Mouse (Mus musculus) limb, embryonic 12.5 days (tissue): ENCODE measurements around the gene March11. TPM values are rescaled to one million over a fixed set of nuclear protein-coding genes. Genes with fewer than 3 reads are reported as not detected.
A peak's percentile ranks its signal among the peaks of the same experiment; 100 is the strongest.

ENCODE experiments used
- ATAC-seq: fragments of 200-750 bp; cut with Nextera tagmentation; 2 replicates; pipeline ENCODE4 v1.8.0; 2017; ENCODE audit warnings: low read depth, moderate TSS enrichment; ENCODE audit not compliant: insufficient number of reproducible peaks, insufficient read depth, low FRiP score, low TSS enrichment
- H3K27ac ChIP-seq: fragments of 300-500 bp; sonication (generic); 2 replicates; pipeline ENCODE4 v1.5.1; 2016; ENCODE audit warnings: mild to moderate bottlenecking, moderate library complexity
- H3K27me3 ChIP-seq: fragments of 300-500 bp; sonication (generic); 2 replicates; pipeline ENCODE4 v1.6.1; 2016; ENCODE audit warnings: mild to moderate bottlenecking, moderate library complexity
- H3K36me3 ChIP-seq: fragments of 300-500 bp; sonication (generic); 2 replicates; pipeline ENCODE4 v1.6.1; 2016; ENCODE audit warnings: mild to moderate bottlenecking, moderate library complexity
- H3K4me1 ChIP-seq: fragments of 300-500 bp; sonication (generic); replicated peaks from 2 replicates; pipeline ENCODE4 v1.6.1; 2016
- H3K4me2 ChIP-seq: fragments of 300-500 bp; sonication (generic); 2 replicates; pipeline ENCODE4 v1.6.1; 2016; ENCODE audit warnings: mild to moderate bottlenecking, moderate library complexity
- H3K4me3 ChIP-seq: fragments of 300-500 bp; sonication (generic); replicated peaks from 2 replicates; pipeline ENCODE4 v1.5.1; 2016; ENCODE audit warnings: mild to moderate bottlenecking
- H3K9ac ChIP-seq: fragments of 300-500 bp; sonication (generic); replicated peaks from 2 replicates; pipeline ENCODE4 v1.6.1; 2016; ENCODE audit warnings: mild to moderate bottlenecking, moderate library complexity
- H3K9me3 ChIP-seq: fragments of 300-500 bp; sonication (generic); 2 replicates; pipeline ENCODE4 v1.6.1; 2016; ENCODE audit warnings: mild to moderate bottlenecking, moderate library complexity
- WGBS: fragments of 180-500 bp; shearing (Covaris S2); methylation state at CpG from one replicate; pipeline ENCODE4 v1.1.7; 2016; 5-methylcytosine and 5-hydroxymethylcytosine counted together
- polyA plus RNA-seq: library from polyadenylated mRNA; unstranded; fragments of >200 nt; fragmentation: Nextera tagmentation; extraction: Ambion mirVana; gene quantifications from 2 replicates; pipeline ENCODE4 v1.2.1, GENCODE M21; 2016

March11 gene
- polyA plus RNA-seq = 0.41 and 0.45 TPM in 2 replicates

GRCm38 (mm10) chr15:26308629-26309230 is at the start of gene March11:
March11 (plus strand) TSS chr15:26309048.
- Histone ChIP-seq H3K4me1 (peaks cover 4% of the 10 kb centered on the region; the same call in 1 of the 2 replicates), H3K9ac (no peak within 1 kb of the TSS), H3K27me3 (peaks cover 34% of the 10 kb centered on the region), H3K4me3 (peak within 1 kb of the TSS; percentile 60), H3K4me2 (peak within 1 kb of the TSS; percentile 98), H3K27ac (no peak within 1 kb of the TSS), H3K36me3 (no peaks in the 10 kb centered on the region), H3K9me3 (no peaks in the 10 kb centered on the region)
- peak; percentile 85 for ATAC-seq
- whole genome bisulfite sequencing = under 1% methylated on average over 56 of the region's 56 CpGs

DNA sequence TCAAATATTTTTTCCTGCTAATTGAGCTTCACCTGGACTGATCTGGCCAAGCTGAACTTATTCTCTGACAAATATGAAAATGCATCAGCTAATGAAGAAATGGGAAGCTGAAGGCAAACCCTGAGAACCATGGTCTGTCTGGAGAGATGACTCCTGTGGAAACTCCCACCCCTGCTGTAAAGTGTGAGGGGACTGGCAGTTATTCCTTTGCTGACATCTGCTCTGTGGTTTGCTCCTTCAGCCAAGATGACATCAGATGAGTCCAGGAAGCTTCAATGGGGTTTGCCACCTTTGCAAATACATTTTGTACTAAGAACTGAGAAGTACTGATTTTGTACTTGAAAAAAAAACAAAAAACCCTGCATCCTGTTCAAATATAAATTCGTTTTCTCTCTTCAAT is 46.5 kb upstream of the March11 start:
- H3K4me2 ChIP-seq = no peak overlapping the region
- no peaks in the 10 kb centered on the region for H3K4me1 ChIP-seq
- WGBS = 46% methylated on average over 1 of the region's 1 CpGs
- no peak overlapping the region for H3K4me3 ChIP-seq
- no peak overlapping the region for H3K27ac ChIP-seq
- no peaks in the 10 kb centered on the region for H3K27me3 ChIP-seq
- H3K9ac ChIP-seq = no peak overlapping the region
- ATAC-seq = no peak
- H3K36me3 ChIP-seq = no peaks in the 10 kb centered on the region
- H3K9me3 ChIP-seq = no peaks in the 10 kb centered on the region

DNA sequence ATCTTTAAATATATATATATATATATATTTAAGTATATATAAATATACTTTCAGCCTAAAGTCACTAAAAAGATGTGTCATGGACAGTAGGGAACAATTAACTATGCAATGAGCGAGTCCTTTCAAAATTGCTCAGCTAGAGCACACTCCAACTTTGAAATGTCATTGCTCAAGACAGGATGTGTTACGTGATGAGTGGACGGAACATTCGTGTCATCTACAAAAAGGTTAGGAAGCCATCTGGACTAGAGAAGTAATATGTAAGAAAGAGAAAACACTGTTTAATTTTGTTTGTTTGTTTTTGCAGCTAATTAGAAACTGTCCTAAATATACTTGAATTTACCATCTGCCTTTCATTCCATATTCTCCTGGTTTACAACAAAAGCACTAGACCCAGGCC is 39.3 kb upstream of the March11 start:
- WGBS = 93% methylated on average over 4 of the region's 4 CpGs
- H3K4me2 ChIP-seq = no peak overlapping the region
- no peak for ATAC-seq

DNA sequence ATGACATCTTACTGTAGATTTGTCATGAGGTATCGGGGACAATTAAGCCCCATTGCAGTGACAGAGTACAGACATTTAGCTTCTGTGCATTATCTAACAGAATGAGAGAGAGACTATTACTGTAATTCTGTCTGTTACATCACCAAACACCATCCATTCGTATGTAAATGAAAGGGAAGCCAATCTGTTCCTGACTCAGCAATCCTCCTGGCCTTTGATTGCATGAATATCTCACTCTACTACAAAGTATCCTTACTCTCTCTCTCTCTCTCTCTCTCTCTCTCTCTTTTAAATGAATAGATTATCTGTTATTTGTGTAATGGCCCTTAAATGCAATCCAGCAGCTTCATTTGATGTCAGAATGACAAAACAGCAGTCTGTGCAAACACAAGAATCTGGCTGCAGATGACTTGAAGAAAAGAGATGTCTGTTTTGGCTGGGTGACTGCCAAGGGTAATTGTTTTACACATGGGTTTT is 32.8 kb upstream of the March11 start:
- Histone ChIP-seq H3K4me1 (no peaks in the 10 kb centered on the region), H3K27me3 (no peaks in the 10 kb centered on the region), H3K9me3 (no peaks in the 10 kb centered on the region), H3K27ac (no peak overlapping the region), H3K4me2 (no peak overlapping the region), H3K36me3 (no peaks in the 10 kb centered on the region), H3K4me3 (no peak overlapping the region), H3K9ac (no peak overlapping the region)
- 73% methylated on average over 2 of the region's 2 CpGs for WGBS
- no peak for ATAC-seq

More for the DNA sequence above, 39.3 kb upstream of the March11 start:
- Histone ChIP-seq H3K4me3 (no peak overlapping the region), H3K9ac (no peak overlapping the region), H3K4me1 (no peaks in the 10 kb centered on the region), H3K27ac (no peak overlapping the region), H3K9me3 (no peaks in the 10 kb centered on the region), H3K36me3 (no peaks in the 10 kb centered on the region), H3K27me3 (no peaks in the 10 kb centered on the region)

DNA sequence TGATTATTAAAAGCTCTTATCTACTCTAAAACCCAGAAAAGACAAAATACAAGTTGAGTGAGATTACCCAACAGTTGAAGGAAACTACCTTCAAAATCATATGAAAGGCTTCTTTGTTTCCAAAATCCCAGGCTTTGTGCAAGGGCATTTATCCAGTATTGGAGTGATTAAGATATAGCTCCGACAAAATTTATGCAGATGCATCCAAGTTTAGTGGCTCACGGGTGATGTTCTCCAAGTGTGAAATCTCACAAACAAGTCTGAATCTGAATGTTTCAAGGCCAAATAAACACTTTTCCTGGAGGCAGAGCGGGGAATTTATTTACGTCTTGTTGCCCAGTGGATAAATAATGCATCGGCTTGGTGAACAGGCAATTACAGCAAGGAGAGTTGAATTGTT is 32.2 kb upstream of the March11 start:
- no peak overlapping the region for H3K4me2 ChIP-seq
- no peak overlapping the region for H3K9ac ChIP-seq
- no peaks in the 10 kb centered on the region for H3K36me3 ChIP-seq
- WGBS = 89% methylated on average over 5 of the region's 5 CpGs
- no peaks in the 10 kb centered on the region for H3K4me1 ChIP-seq
- H3K4me3 ChIP-seq = no peak overlapping the region
- no peak overlapping the region for H3K27ac ChIP-seq
- H3K27me3 ChIP-seq = no peaks in the 10 kb centered on the region
- no peaks in the 10 kb centered on the region for H3K9me3 ChIP-seq
- no peak for ATAC-seq

DNA sequence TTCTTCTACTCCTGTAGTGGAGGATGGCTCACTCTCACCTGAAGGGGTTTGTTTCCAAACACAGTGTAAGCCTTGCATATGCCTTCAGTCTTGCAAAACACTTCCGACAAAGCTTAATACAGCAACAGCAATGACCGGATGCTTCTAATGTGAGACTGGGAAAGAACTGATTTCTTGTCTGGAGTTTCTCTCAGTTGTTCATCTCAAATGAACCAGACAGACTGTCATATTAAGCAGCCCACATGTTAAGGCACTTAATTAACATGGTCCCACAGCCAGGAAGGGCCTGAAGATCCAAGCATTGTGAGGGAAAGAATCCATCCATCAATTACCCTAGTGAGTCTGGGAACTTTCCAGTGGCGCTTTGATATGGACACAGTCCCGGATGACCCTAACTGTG is 17.0 kb upstream of the March11 start:
- H3K9ac ChIP-seq = no peak overlapping the region
- WGBS = 70% methylated on average over 4 of the region's 4 CpGs
- H3K9me3 ChIP-seq = no peaks in the 10 kb centered on the region
- no peak overlapping the region for H3K27ac ChIP-seq
- H3K27me3 ChIP-seq = no peaks in the 10 kb centered on the region
- no peaks in the 10 kb centered on the region for H3K36me3 ChIP-seq
- no peak for ATAC-seq
- no peaks in the 10 kb centered on the region for H3K4me1 ChIP-seq
- no peak overlapping the region for H3K4me2 ChIP-seq
- no peak overlapping the region for H3K4me3 ChIP-seq

DNA sequence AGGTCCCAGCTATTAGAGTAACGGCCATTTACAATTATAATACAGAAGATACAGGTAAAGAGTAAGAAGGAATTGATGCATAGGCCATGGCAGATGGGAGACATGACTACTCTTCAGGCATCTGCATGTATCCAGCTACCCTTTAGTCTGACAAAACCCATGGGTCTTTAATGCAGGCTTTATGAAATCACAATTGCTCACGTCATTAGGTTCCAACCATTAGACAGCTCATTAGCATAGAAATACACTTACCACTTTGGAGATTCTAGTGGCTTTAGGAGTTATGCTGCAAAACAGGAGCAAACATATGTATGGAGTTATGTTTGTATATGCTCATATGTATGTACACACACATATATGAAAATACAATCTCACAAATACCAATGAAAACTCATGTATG is 16.0 kb upstream of the March11 start:
- H3K9ac ChIP-seq = no peak overlapping the region
- H3K27ac ChIP-seq = no peak overlapping the region
- H3K4me1 ChIP-seq = no peaks in the 10 kb centered on the region
- no peaks in the 10 kb centered on the region for H3K36me3 ChIP-seq
- no peak overlapping the region for H3K4me3 ChIP-seq
- H3K9me3 ChIP-seq = no peaks in the 10 kb centered on the region
- H3K27me3 ChIP-seq = no peaks in the 10 kb centered on the region
- H3K4me2 ChIP-seq = no peak overlapping the region
- 77% methylated on average over 2 of the region's 2 CpGs for WGBS
- no peak for ATAC-seq

DNA sequence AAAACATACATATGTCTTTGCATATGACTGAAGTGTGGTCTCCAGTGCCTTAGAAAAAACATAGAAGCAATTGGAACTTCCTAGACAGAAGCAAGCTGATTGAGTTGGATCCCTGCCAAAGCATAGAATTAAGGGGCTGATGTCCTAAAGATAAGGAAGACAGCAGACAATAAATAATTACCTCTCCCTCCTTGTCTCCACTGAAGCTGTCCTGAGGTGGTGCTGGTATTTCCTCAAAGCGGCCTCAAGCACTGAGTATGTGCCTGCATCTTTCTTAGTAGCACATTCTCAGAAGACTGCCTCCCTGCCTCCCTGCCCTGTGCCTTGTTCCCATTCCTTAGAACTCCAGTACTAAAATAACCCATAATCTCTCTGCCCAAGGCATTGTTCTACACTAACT is 15.6 kb upstream of the March11 start:
- Histone ChIP-seq H3K4me2 (no peak overlapping the region), H3K9me3 (no peaks in the 10 kb centered on the region), H3K27me3 (no peaks in the 10 kb centered on the region), H3K4me3 (no peak overlapping the region), H3K27ac (no peak overlapping the region), H3K9ac (no peak overlapping the region), H3K36me3 (no peaks in the 10 kb centered on the region), H3K4me1 (no peaks in the 10 kb centered on the region)
- 58% methylated on average over 1 of the region's 1 CpGs for WGBS
- ATAC-seq = no peak

DNA sequence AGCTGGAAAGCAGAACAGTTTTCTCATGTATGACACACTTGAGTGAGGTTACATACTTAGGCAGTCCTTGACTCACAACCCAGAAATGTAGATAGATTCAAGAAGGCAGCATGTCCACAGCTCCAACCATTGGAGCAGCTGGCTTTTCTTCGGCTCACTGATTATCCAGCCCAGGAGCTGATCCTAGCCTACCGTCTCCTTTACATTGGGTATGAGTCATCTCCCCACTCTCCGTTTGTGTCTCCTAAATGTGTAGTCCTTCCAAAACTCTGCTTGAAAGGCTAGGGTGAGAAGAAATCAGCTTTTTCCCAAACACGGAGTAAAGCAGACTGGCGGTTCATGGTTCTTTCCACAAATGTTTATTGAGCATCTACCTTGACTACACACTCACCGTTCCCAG is 10.2 kb upstream of the March11 start:
- Histone ChIP-seq H3K36me3 (no peaks in the 10 kb centered on the region), H3K4me1 (no peaks in the 10 kb centered on the region), H3K9ac (no peak overlapping the region), H3K27ac (no peak overlapping the region), H3K9me3 (no peaks in the 10 kb centered on the region), H3K27me3 (no peaks in the 10 kb centered on the region), H3K4me2 (no peak overlapping the region), H3K4me3 (no peak overlapping the region)
- 88% methylated on average over 6 of the region's 6 CpGs for WGBS
- no peak for ATAC-seq

GRCm38 (mm10) chr15:26309291-26309931 is 563 bp downstream of the March11 start:
- Histone ChIP-seq H3K27me3 (peaks cover 34% of the 10 kb centered on the region), H3K36me3 (no peaks in the 10 kb centered on the region), H3K4me3 (peak overlapping the region; percentile 60), H3K4me1 (peaks cover 4% of the 10 kb centered on the region; the same call in 1 of the 2 replicates), H3K9me3 (no peaks in the 10 kb centered on the region), H3K4me2 (peak overlapping the region; percentile 98), H3K27ac (no peak overlapping the region), H3K9ac (no peak overlapping the region)
- ATAC-seq = peak; percentile 81
- WGBS = under 1% methylated on average over 59 of the region's 62 CpGs

DNA sequence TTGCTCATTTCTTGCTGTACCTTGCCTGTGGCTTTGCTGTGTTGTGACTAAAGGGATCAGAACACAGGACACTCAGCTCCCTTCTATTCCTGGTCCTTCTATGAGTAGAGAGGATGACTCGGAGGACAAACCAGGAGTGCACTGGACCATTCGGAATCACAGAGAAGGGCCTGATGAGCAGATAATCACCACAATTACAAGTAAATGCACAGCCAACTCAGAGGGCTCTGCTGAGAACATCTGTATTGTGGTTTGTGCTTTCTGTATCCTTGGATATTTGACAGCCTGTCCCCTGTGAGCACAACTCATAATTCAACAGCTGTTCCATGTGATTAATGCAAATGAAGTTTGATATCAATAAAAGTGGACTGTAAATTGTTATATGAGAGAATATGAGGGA is 11.0 kb downstream of the March11 start:
- no peak overlapping the region for H3K4me2 ChIP-seq
- 84% methylated on average over 2 of the region's 2 CpGs for WGBS
- no peaks in the 10 kb centered on the region; the same call in 1 of the 2 replicates for H3K27me3 ChIP-seq
- H3K4me3 ChIP-seq = no peak overlapping the region
- H3K27ac ChIP-seq = no peak overlapping the region
- no peaks in the 10 kb centered on the region for H3K4me1 ChIP-seq
- no peak overlapping the region for H3K9ac ChIP-seq
- ATAC-seq = no peak
- H3K9me3 ChIP-seq = no peaks in the 10 kb centered on the region
- no peaks in the 10 kb centered on the region for H3K36me3 ChIP-seq

DNA sequence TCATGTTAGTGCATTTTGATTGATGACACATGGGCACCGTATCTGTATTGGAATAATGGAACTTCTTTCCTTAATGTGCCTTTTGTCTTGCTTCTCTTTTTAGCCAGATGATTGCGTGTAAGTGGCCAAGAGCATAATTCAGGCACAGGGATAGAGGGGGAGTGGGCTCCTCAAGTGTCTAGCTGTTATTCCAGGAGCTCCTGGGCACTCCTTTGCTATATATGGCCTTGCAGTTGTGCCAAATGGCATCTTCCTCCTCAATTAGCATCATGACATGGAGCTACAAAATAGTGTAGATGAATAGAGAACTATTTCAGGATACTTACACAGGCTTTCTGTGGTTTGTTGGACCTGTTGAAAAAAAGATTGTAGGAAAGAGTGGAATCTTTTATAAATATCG is 11.6 kb downstream of the March11 start:
- Histone ChIP-seq H3K4me2 (no peak overlapping the region), H3K9me3 (no peaks in the 10 kb centered on the region), H3K4me1 (no peaks in the 10 kb centered on the region), H3K27ac (no peak overlapping the region), H3K27me3 (no peaks in the 10 kb centered on the region; the same call in 1 of the 2 replicates), H3K36me3 (no peaks in the 10 kb centered on the region), H3K9ac (no peak overlapping the region), H3K4me3 (no peak overlapping the region)
- ATAC-seq = no peak
- 89% methylated on average over 3 of the region's 3 CpGs for WGBS
